Mouse (Mus musculus) MEL (cell line): ENCODE measurements around the gene Tomm22. TPM values are rescaled to one million over a fixed set of nuclear protein-coding genes. Genes with fewer than 3 reads are reported as not detected.

ENCODE experiments used
- DNase-seq: peaks from one replicate; pipeline ENCODE4 v3.0.0; 2011; ENCODE audit warnings: low read depth, low spot score
- H3K27ac ChIP-seq: 2 replicates; pipeline ENCODE4 v1.5.1; 2012; ENCODE audit warnings: low read depth, mild to moderate bottlenecking, control low read depth, low read length, moderate library complexity; ENCODE audit not compliant: control insufficient read depth
- H3K27me3 ChIP-seq, 2 experiments: fragments of 150-350 bp in 1 of 2; sonication (generic) in 1 of 2; 2 replicates each; pipeline ENCODE4 v1.6.1; 2012; ENCODE audit warnings: low read length in 2 of 2, mild to moderate bottlenecking in 2 of 2, improper control_type of control experiment in 1 of 2, moderate library complexity in 1 of 2; ENCODE audit not compliant: insufficient read depth in 2 of 2, control insufficient read depth in 1 of 2
- H3K36me3 ChIP-seq, 2 experiments: 2 replicates each; pipeline ENCODE4 v1.6.1; 2012 to 2014; ENCODE audit warnings: low read length in 2 of 2, improper control_type of control experiment in 1 of 2, inconsistent platforms in 1 of 2, mild to moderate bottlenecking in 1 of 2; ENCODE audit not compliant: insufficient read depth in 2 of 2, control insufficient read depth in 1 of 2
- H3K4me1 ChIP-seq, 2 experiments: fragments of 150-350 bp in 1 of 2; sonication (generic) in 1 of 2; 2 replicates each; pipeline ENCODE4 v1.6.1; 2012; ENCODE audit warnings: low read length in 2 of 2, improper control_type of control experiment in 1 of 2, mild to moderate bottlenecking in 1 of 2; ENCODE audit not compliant: insufficient read depth in 2 of 2, control insufficient read depth in 1 of 2
- H3K4me3 ChIP-seq, 2 experiments: fragments of 150-350 bp in 1 of 2; sonication (generic) in 1 of 2; 2 replicates each; pipeline ENCODE4 v1.5.1; 2012; ENCODE audit warnings: low read depth in 2 of 2, low read length in 2 of 2, mild to moderate bottlenecking in 2 of 2, moderate library complexity in 2 of 2, control low read depth in 1 of 2, improper control_type of control experiment in 1 of 2; ENCODE audit not compliant: control insufficient read depth in 1 of 2, insufficient read depth in 1 of 2
- H3K79me2 ChIP-seq: 2 replicates; pipeline ENCODE4 v1.6.1; 2012; ENCODE audit warnings: mild to moderate bottlenecking, low read length, moderate library complexity; ENCODE audit not compliant: control insufficient read depth, poor library complexity, insufficient read depth
- H3K9ac ChIP-seq: 2 replicates; pipeline ENCODE4 v1.6.1; 2012; ENCODE audit warnings: low read depth, mild to moderate bottlenecking, control low read depth, low read length, moderate library complexity; ENCODE audit not compliant: control insufficient read depth, poor library complexity, severe bottlenecking
- H3K9me3 ChIP-seq: fragments of 150-350 bp; sonication (generic); replicated peaks from 2 replicates; pipeline ENCODE4 v1.6.1; 2012; ENCODE audit warnings: mild to moderate bottlenecking, low read length, improper control_type of control experiment, moderate library complexity; ENCODE audit not compliant: insufficient read depth
- MAX ChIP-seq: IDR thresholded peaks from 2 replicates; pipeline ENCODE4 v1.6.1; 2011; ENCODE audit warnings: low read length, improper control_type of control experiment
- polyA plus RNA-seq, 2 experiments: library from polyadenylated mRNA; stranded (reverse) in 1 of 2; unstranded in 1 of 2; fragments of >175 nt in 1 of 2; fragments of >200 nt in 1 of 2; gene quantifications; 2 replicates each; pipeline versions ENCODE4 v1.2.1 to v1.2.4; 2012; ENCODE audit warnings: low replicate concordance in 2 of 2, low read depth in 1 of 2; ENCODE audit not compliant: insufficient read length in 2 of 2, insufficient read depth in 1 of 2, missing spikeins in 1 of 2
- total RNA-seq: library from RNA; depleted of rRNA; stranded (reverse); fragments of 300-350 nt; gene quantifications from 2 replicates; pipeline ENCODE4 v1.2.3, GENCODE M21; 2012; rRNA removed

The Tomm22 gene
- total and polyA plus RNA-seq, 3 experiments, result 174 to 829 (median 281) TPM

DNA sequence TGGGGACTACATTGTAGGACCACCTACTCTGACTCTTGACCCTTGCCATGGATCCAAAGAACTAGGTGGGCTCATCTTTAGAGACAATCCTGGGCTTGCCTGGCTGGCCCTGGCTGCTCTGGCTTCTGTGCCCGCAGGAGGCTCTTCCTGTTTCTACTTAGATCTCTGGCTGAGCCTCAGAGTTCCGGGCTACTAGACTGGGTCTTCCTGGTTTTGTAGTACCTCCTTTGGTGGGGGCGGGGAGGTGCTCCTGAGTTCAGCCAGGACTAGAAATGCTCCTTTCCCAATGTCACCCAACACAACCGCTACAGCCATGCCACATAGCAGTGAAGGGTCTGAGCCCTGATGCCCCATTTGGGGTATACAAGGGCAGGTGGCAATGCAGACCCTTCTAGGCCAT, 50.1 kb downstream of the Tomm22 start:
- no peaks in the 10 kb centered on the region; a peak in 1 of 4 replicates for H3K36me3 ChIP-seq

More for the DNA sequence above, 50.1 kb downstream of the Tomm22 start:
- H3K9me3 ChIP-seq, result no peaks in the 10 kb centered on the region
- no peaks in the 10 kb centered on the region for H3K4me1 ChIP-seq
- no peak overlapping the region for H3K4me3 ChIP-seq
- H3K9ac ChIP-seq, result no peak overlapping the region
- H3K27me3 ChIP-seq, result no peaks in the 10 kb centered on the region
- H3K27ac ChIP-seq, result no peak overlapping the region
- DNase-seq, result no peak
- no peaks in the 10 kb centered on the region for H3K79me2 ChIP-seq
- no peak for TF ChIP-seq MAX

Other genes starting within 250 kb of the Tomm22 start
- gene Csnk1e, start 215.3 kb upstream of the Tomm22 start, total RNA-seq, result 28.5 and 33.3 TPM in 2 replicates
- 10 to 100 TPM in 1 of 2 experiments, not detected in 1; 58.1 TPM for gene Csnk1e, start 215.3 kb upstream of the Tomm22 start, polyA plus RNA-seq
- gene Kcnj4, start 165.6 kb upstream of the Tomm22 start, total RNA-seq, result not detected in 2 replicates
- gene Kcnj4, start 165.6 kb upstream of the Tomm22 start, polyA plus RNA-seq, result under 1 TPM in 1 of 2 experiments, not detected in 1; 0.07 TPM
- gene Kdelr3, start 154.4 kb upstream of the Tomm22 start, total RNA-seq, result 12.6 and 14.5 TPM in 2 replicates
- 10 to 100 TPM in 1 of 2 experiments, not detected in 1; 32.2 TPM for gene Kdelr3, start 154.4 kb upstream of the Tomm22 start, polyA plus RNA-seq
- 100 and 115 TPM in 2 replicates for gene Ddx17, start 124.1 kb upstream of the Tomm22 start, total RNA-seq
- gene Ddx17, start 124.1 kb upstream of the Tomm22 start, polyA plus RNA-seq, result 100 to 1,000 TPM in 1 of 2 experiments, 10 to 100 TPM in 1; 85.4 to 148 TPM
- gene Dmc1, start 65.8 kb upstream of the Tomm22 start, total RNA-seq, result not detected in 2 replicates
- gene Dmc1, start 65.8 kb upstream of the Tomm22 start, polyA plus RNA-seq, result not detected
- gene Fam227a, start 11.9 kb upstream of the Tomm22 start, total RNA-seq, result 0.35 and 0.39 TPM in 2 replicates
- gene Fam227a, start 11.9 kb upstream of the Tomm22 start, polyA plus RNA-seq, result under 1 TPM in 1 of 2 experiments, not detected in 1; 0.60 TPM
- gene Cby1, start 11.7 kb upstream of the Tomm22 start, total RNA-seq, result 29.6 and 34.3 TPM in 2 replicates
- gene Cby1, start 11.7 kb upstream of the Tomm22 start, polyA plus RNA-seq, result 10 to 100 TPM in 1 of 2 experiments, not detected in 1; 56.2 TPM
- 37.8 and 47.2 TPM in 2 replicates for gene Josd1, start 17.1 kb downstream of the Tomm22 start, total RNA-seq
- 10 to 100 TPM in 1 of 2 experiments, not detected in 1; 46.5 TPM for gene Josd1, start 17.1 kb downstream of the Tomm22 start, polyA plus RNA-seq
- gene Gtpbp1, start 20.0 kb downstream of the Tomm22 start, total RNA-seq, result 41.9 and 50.3 TPM in 2 replicates
- gene Gtpbp1, start 20.0 kb downstream of the Tomm22 start, polyA plus RNA-seq, result 10 to 100 TPM in 1 of 2 experiments, not detected in 1; 92.2 TPM
- gene Sun2, start 71.7 kb downstream of the Tomm22 start, total RNA-seq, result 4.3 and 5.2 TPM in 2 replicates
- gene Sun2, start 71.7 kb downstream of the Tomm22 start, polyA plus RNA-seq, result 10 to 100 TPM in 1 of 2 experiments, not detected in 1; 10.6 TPM
- 14.7 and 19.5 TPM in 2 replicates for gene Dnal4, start 107.0 kb downstream of the Tomm22 start, total RNA-seq
- gene Dnal4, start 107.0 kb downstream of the Tomm22 start, polyA plus RNA-seq, result 10 to 100 TPM in 1 of 2 experiments, not detected in 1; 30.0 TPM
- gene Nptxr, start 133.9 kb downstream of the Tomm22 start, total RNA-seq, result 0.03 and 0.04 TPM in 2 replicates
- under 1 TPM in 1 of 2 experiments, not detected in 1; 0.33 TPM for gene Nptxr, start 133.9 kb downstream of the Tomm22 start, polyA plus RNA-seq
- gene Npcd, start 163.4 kb downstream of the Tomm22 start, total RNA-seq, result 0.23 TPM in 1 of 2 replicates, not detected in the other
- gene Npcd, start 163.4 kb downstream of the Tomm22 start, polyA plus RNA-seq, result not detected
- 21.7 and 25.1 TPM in 2 replicates for gene Cbx6, start 163.8 kb downstream of the Tomm22 start, total RNA-seq
- gene Cbx6, start 163.8 kb downstream of the Tomm22 start, polyA plus RNA-seq, result 10 to 100 TPM in 1 of 2 experiments, not detected in 1; 43.6 TPM
- gene Apobec3, start 220.8 kb downstream of the Tomm22 start, total RNA-seq, result 17.2 and 22.2 TPM in 2 replicates
- 10 to 100 TPM in 1 of 2 experiments, not detected in 1; 38.6 TPM for gene Apobec3, start 220.8 kb downstream of the Tomm22 start, polyA plus RNA-seq